Mouse (Mus musculus) CH12.LX (cell line): Measurements from ENCODE around the gene Alkbh6. TPM values are rescaled to one million over a fixed set of nuclear protein-coding genes. Genes with fewer than 3 reads are reported as not detected.

ENCODE experiments used
- DNase-seq: peaks from one replicate; pipeline ENCODE4 v3.0.0-alpha.2; 2013; ENCODE audit errors: extremely low read depth
- H3K27ac ChIP-seq: 2 replicates; pipeline ENCODE4 v1.5.1; 2012; ENCODE audit warnings: low read depth, mild to moderate bottlenecking, control low read depth, moderate library complexity; ENCODE audit not compliant: insufficient read depth
- H3K27me3 ChIP-seq: replicated peaks from 2 replicates; pipeline ENCODE3; 2012; ENCODE audit warnings: inconsistent platforms
- H3K36me3 ChIP-seq, 2 experiments: replicated peaks in 1 of 2; 2 replicates each; pipeline versions ENCODE3 to v1.6.1; 2012; ENCODE audit warnings: inconsistent platforms in 1 of 2, low read length in 1 of 2, mild to moderate bottlenecking in 1 of 2, mixed read lengths in 1 of 2, moderate library complexity in 1 of 2; ENCODE audit not compliant: control insufficient read depth in 1 of 2, insufficient read depth in 1 of 2
- H3K4me1 ChIP-seq, 2 experiments: 2 replicates each; pipeline ENCODE4 v1.6.1; 2012; ENCODE audit warnings: inconsistent platforms in 1 of 2, moderate library complexity in 1 of 2; ENCODE audit not compliant: insufficient read depth in 2 of 2, control insufficient read depth in 1 of 2
- H3K4me2 ChIP-seq: 2 replicates; pipeline ENCODE4 v1.6.1; 2012; ENCODE audit warnings: low read depth, mild to moderate bottlenecking, control low read depth; ENCODE audit not compliant: poor library complexity, insufficient read depth, severe bottlenecking
- H3K4me3 ChIP-seq, 3 experiments: fragments of 150-350 bp in 1 of 3; sonication (generic) in 1 of 3; replicated peaks in 1 of 3; 2 replicates each; pipeline versions ENCODE3 to v1.5.1; 2011 to 2012; ENCODE audit warnings: low read depth in 2 of 3, low read length in 2 of 3, mild to moderate bottlenecking in 2 of 3, moderate library complexity in 2 of 3, control low read depth in 1 of 3, improper control_type of control experiment in 1 of 3, inconsistent platforms in 1 of 3, mixed read lengths in 1 of 3; ENCODE audit not compliant: poor library complexity in 1 of 3
- H3K79me2 ChIP-seq: replicated peaks from 2 replicates; pipeline ENCODE4 v1.6.1; 2012; ENCODE audit warnings: mild to moderate bottlenecking, moderate library complexity; ENCODE audit not compliant: control insufficient read depth, poor library complexity, insufficient read depth, severe bottlenecking; ENCODE audit errors: extremely low read depth
- H3K9ac ChIP-seq: 2 replicates; pipeline ENCODE4 v1.6.1; 2012; ENCODE audit warnings: low read depth, mild to moderate bottlenecking, control low read depth, moderate library complexity; ENCODE audit not compliant: insufficient read depth
- H3K9me3 ChIP-seq: replicated peaks from 2 replicates; pipeline ENCODE3; 2012; ENCODE audit warnings: low read length, inconsistent platforms, mixed read lengths
- BHLHE40 ChIP-seq: IDR thresholded peaks from 2 replicates; pipeline ENCODE4 v1.6.1; 2011; ENCODE audit warnings: mild to moderate bottlenecking, low read depth, low read length, improper control_type of control experiment
- ELF1 ChIP-seq: IDR thresholded peaks from 2 replicates; pipeline ENCODE4 v1.6.1; 2014; ENCODE audit warnings: low read depth, mild to moderate bottlenecking, inconsistent platforms, low read length, improper control_type of control experiment
- EP300 ChIP-seq: IDR thresholded peaks from 2 replicates; pipeline ENCODE4 v1.6.1; 2011; ENCODE audit warnings: low read length, improper control_type of control experiment
- ETS1 ChIP-seq: conservative IDR thresholded peaks from 2 replicates; pipeline ENCODE4 v1.6.1; 2012; ENCODE audit warnings: low read depth, mild to moderate bottlenecking, inconsistent platforms, low read length, improper control_type of control experiment, moderate library complexity
- HCFC1 ChIP-seq: IDR thresholded peaks from 2 replicates; pipeline ENCODE4 v1.6.1; 2012; ENCODE audit warnings: low read depth, mild to moderate bottlenecking, inconsistent platforms, low read length, improper control_type of control experiment
- JUN ChIP-seq: IDR thresholded peaks from 2 replicates; pipeline ENCODE4 v1.6.1; 2011; ENCODE audit warnings: low read depth, mild to moderate bottlenecking, low read length, improper control_type of control experiment, moderate library complexity; ENCODE audit not compliant: insufficient read depth
- KAT2A ChIP-seq: IDR thresholded peaks from 2 replicates; pipeline ENCODE4 v1.6.1; 2012; ENCODE audit warnings: low read length, improper control_type of control experiment, inconsistent platforms; ENCODE audit not compliant: insufficient replicate concordance
- MAZ ChIP-seq: IDR thresholded peaks from 2 replicates; pipeline ENCODE4 v1.6.1; 2012; ENCODE audit warnings: low read depth, mild to moderate bottlenecking, inconsistent platforms, low read length, improper control_type of control experiment, moderate library complexity
- MXI1 ChIP-seq: IDR thresholded peaks from 2 replicates; pipeline ENCODE4 v1.6.1; 2011; ENCODE audit warnings: mild to moderate bottlenecking, low read depth, low read length, improper control_type of control experiment
- NELFE ChIP-seq: IDR thresholded peaks from 2 replicates; pipeline ENCODE4 v1.6.1; 2011; ENCODE audit warnings: low read depth, low read length, improper control_type of control experiment
- RAD21 ChIP-seq: IDR thresholded peaks from 2 replicates; pipeline ENCODE4 v1.6.1; 2011; ENCODE audit warnings: low read depth, mild to moderate bottlenecking, low read length, improper control_type of control experiment, moderate library complexity
- TBP ChIP-seq: conservative IDR thresholded peaks from 2 replicates; pipeline ENCODE4 v1.6.1; 2011; ENCODE audit warnings: low read depth, low read length, improper control_type of control experiment
- UBTF ChIP-seq: IDR thresholded peaks from 2 replicates; pipeline ENCODE4 v1.6.1; 2012; ENCODE audit warnings: low read depth, mild to moderate bottlenecking, inconsistent platforms, low read length, improper control_type of control experiment, moderate library complexity
- USF1 ChIP-seq: IDR thresholded peaks from 2 replicates; pipeline ENCODE4 v1.6.1; 2014; ENCODE audit warnings: low read depth, mild to moderate bottlenecking, inconsistent platforms, low read length, improper control_type of control experiment
- ZMIZ1 ChIP-seq: IDR thresholded peaks from 2 replicates; pipeline ENCODE4 v1.6.1; 2012; ENCODE audit warnings: low read depth, mild to moderate bottlenecking, inconsistent platforms, low read length, improper control_type of control experiment
- dilution Hi-C: fragments of 300-500 bp; cut with MboI; formaldehyde crosslinking; loops from 2 replicates; pipeline ENCODE4 v1.14.3; 2020; ENCODE audit warnings: low sequenced_read_pairs; ENCODE audit not compliant: extremely low pct_unique_long_range_greater_than_20kb, extremely low pct_ligation_motif_present
- in situ Hi-C: fragments of 300-500 bp; cut with MboI; formaldehyde crosslinking; loops from 3 replicates; pipeline ENCODE4 v1.14.3; 2019; ENCODE audit warnings: low sequenced_read_pairs, low pct_ligation_motif_present, low pct_unique_long_range_greater_than_20kb, mixed read lengths
- polyA plus RNA-seq: library from polyadenylated mRNA; unstranded; fragments of >175 nt; gene quantifications from 2 replicates; pipeline ENCODE4 v1.2.1, GENCODE M21; 2012; ENCODE audit warnings: low read depth; ENCODE audit not compliant: insufficient read length
- total RNA-seq, 2 experiments: library from RNA; depleted of rRNA; stranded (reverse); fragments of 300-350 nt in 1 of 2; fragments of >200 nt in 1 of 2; gene quantifications; 2 replicates each; pipeline ENCODE4 v1.2.3; 2012 to 2014

Gene Alkbh6
- total and polyA plus RNA-seq, 3 experiments = 25.2 to 35.7 (median 28.8) TPM

- dilution Hi-C loops (no loop called here), in situ Hi-C loops (no loop called here)
- Histone ChIP-seq H3K4me2 (no peak overlapping the region), H3K9me3 (no peaks in the 10 kb centered on the region)
- DNase-seq = no peak
- no peak for TF ChIP-seq UBTF
- TF ChIP-seq RAD21 = peak; percentile 4
- TF ChIP-seq, all 38 proteins: peak for 1
- Histone ChIP-seq H3K27ac (no peak overlapping the region), H3K4me1 (peaks cover 0 to 3% of the 10 kb centered on the region in 2 experiments; a peak in 1 of 4 replicates), H3K79me2 (no peaks in the 10 kb centered on the region), H3K4me3 (no peak overlapping the region), H3K36me3 (no peaks in the 10 kb centered on the region), H3K9ac (no peak overlapping the region), H3K27me3 (peaks cover 85% of the 10 kb centered on the region)
These were observed 18.7 kb upstream of the Alkbh6 start for GRCm38 (mm10) chr7:30289714-30290399.

- Histone ChIP-seq H3K36me3 (no peaks in the 10 kb centered on the region), H3K4me2 (no peak within 1 kb of the TSS), H3K27me3 (peaks cover 88% of the 10 kb centered on the region)
- DNase-seq = no peak
- dilution Hi-C loops (no loop called here), in situ Hi-C loops (no loop called here)
- TF ChIP-seq BHLHE40 (no peak), HCFC1 (no peak), NELFE (no peak), JUN (no peak), EP300 (no peak), ETS1 (no peak), KAT2A (no peak)
- TF ChIP-seq, all 38 proteins: peak for 0
- no peak within 1 kb of the TSS for H3K27ac ChIP-seq
- H3K79me2 ChIP-seq = no peaks in the 10 kb centered on the region
- peaks cover 0 to 3% of the 10 kb centered on the region in 2 experiments; a peak in 1 of 4 replicates for H3K4me1 ChIP-seq
- H3K4me3 ChIP-seq = no peak within 1 kb of the TSS
- no peak within 1 kb of the TSS for H3K9ac ChIP-seq
- H3K9me3 ChIP-seq = no peaks in the 10 kb centered on the region
These were observed 17.0 kb upstream of the Alkbh6 start, which contains the start of gene Clip3 for GRCm38 (mm10) chr7:30291215-30292131. Gene Clip3 (plus strand): TSS chr7:30291728.

- no peak overlapping the region for H3K9ac ChIP-seq
- dilution Hi-C loops = no loop called here
- no peak for DNase-seq
- no peak for TF ChIP-seq MAZ
- TF ChIP-seq TBP = no peak
- no peak for TF ChIP-seq ELF1
- no peak for TF ChIP-seq ZMIZ1
- TF ChIP-seq MXI1 = no peak
- TF ChIP-seq ETS1 = no peak
- no peak for TF ChIP-seq USF1
- H3K4me3 ChIP-seq = no peak overlapping the region
- H3K79me2 ChIP-seq = no peaks in the 10 kb centered on the region
- H3K27ac ChIP-seq = no peak overlapping the region
- H3K36me3 ChIP-seq = no peaks in the 10 kb centered on the region
- peaks cover 76% of the 10 kb centered on the region for H3K27me3 ChIP-seq
- no peak overlapping the region for H3K4me2 ChIP-seq
- H3K9me3 ChIP-seq = no peaks in the 10 kb centered on the region
- H3K4me1 ChIP-seq = peaks cover 2 to 7% of the 10 kb centered on the region in 2 experiments; a peak in 2 of 4 replicates
- in situ Hi-C loops = no loop called here
These were observed 14.7 kb upstream of the Alkbh6 start for GRCm38 (mm10) chr7:30293795-30294194.
